Mouse (Mus musculus) right cerebral cortex, postnatal 36 days (tissue): ENCODE data around the gene Kdm3a.

Experiments
- DNase-seq, 2 experiments: peaks; one replicate each; pipeline ENCODE4 v3.0.0; 2022; ENCODE audit warnings: low spot score in 2 of 2, mixed read lengths in 1 of 2

The Kdm3a gene

GRCm38 (mm10) chr6:71632829-71633662 is at the start of gene Kdm3a:
TSS of gene Kdm3a (minus strand) at chr6:71632990.
- DNase-seq: peak; percentile 97

GRCm38 (mm10) chr6:71678891-71679290 is 46.1 kb upstream of the Kdm3a start:
- DNase-seq: no peak

DNA sequence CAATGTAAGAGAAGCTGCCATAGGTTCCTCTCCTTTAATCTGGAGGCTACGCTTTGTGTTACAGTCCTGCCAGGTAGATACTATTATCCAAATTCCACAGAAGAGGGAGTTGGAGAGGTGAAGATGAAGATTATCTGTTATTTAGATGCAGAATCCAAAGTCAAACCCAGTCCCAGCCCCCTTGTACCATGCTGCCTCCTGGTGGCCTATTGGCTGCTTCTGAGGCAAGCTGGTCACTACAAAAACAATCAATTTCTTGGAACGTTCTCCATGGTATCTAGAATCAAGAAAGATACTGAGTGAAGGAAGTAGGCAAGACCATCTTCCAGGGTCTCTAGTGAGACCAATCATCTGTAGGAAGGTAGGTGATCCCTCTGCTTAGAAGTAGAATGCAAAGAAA is 40.4 kb upstream of the Kdm3a start:
- no peak for DNase-seq

GRCm38 (mm10) chr6:71664511-71664910 is 31.7 kb upstream of the Kdm3a start:
- DNase-seq: no peak

- DNase-seq: no peak
Measured at GRCm38 (mm10) chr6:71658290-71658689, 25.5 kb upstream of the Kdm3a start.

DNA sequence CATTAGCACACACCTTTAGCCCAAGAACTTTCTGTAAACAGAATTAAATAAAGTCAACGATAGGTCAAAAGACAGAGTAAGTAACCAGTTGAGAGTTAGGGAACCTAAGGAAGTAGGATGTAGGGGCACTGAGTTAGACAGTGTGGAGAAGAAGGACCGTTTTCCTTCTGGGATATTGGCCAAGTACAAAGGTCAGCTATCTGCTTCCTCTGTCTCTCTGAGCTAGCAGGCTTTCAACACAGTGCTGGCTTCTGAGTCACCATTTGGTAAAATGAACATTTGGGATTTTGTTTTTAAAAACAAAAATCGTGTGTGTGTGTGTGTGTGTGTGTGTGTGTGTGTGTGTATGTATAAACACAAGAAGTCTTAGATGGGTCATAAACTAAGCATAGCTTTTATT is 23.0 kb upstream of the Kdm3a start:
- DNase-seq: no peak

GRCm38 (mm10) chr6:71651868-71652267 is 19.1 kb upstream of the Kdm3a start:
- no peak for DNase-seq

- DNase-seq: no peak
Measured at GRCm38 (mm10) chr6:71632486-71632828, 333 bp downstream of the Kdm3a start.

DNA sequence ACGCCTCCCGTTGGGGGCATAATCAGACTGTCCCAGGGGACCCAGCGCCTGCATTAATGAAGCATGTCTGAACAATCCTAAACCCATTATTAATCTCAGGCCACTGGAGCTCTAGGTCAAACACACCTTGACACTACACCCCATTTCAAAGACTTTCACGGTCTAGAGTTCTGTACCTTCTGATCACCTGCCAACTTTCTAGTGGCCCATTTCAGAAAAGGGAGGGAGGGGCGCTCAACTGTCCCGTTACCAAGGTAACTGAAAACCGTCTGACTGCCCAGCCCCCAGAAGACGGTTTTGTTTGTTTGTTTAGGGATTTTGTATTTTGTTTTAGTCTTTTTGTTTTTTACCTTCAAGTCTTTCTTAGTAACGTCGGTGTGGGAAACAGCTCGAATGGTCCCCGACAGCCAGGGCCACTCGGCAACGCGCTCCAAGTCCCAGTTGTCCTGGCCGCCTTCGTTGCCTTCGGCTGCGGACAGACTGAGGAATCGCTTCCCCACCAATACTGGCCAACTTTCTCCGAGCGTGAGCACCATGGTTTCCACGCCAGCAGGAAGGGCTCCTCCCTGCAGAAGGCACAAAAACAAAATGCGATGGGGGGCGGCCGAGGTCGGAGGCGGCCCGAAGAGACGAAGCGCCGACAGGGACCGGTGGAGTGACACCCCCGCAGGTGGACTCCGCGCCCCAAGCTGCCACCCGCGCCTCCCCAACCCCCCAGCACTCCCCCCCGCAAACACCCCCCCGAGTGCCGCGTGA is 906 bp downstream of the Kdm3a start:
- peak; percentile 26 to 34 for DNase-seq

- no peak for DNase-seq
Measured at GRCm38 (mm10) chr6:71631196-71631595, 1.6 kb downstream of the Kdm3a start.

- no peak for DNase-seq
Measured at GRCm38 (mm10) chr6:71627325-71627724, 5.5 kb downstream of the Kdm3a start.

DNA sequence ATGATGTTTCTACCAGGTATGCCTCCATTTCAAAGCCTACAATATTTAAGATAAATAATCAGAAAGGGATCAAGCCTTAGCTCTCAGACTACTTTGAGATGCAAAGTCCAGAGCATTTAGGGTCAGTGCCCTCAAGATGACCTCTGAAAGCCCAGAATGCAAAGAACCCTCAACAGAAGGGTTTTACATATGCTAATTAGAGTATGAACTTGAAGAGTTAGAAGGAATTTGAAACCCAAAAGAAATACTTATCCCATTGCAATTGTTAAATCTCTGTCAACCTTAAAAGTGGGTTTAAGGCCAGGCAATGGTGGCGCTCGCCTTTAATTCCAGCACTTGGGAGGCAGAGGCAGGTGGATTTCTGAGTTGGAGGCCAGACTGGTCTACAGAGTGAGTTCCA is 6.8 kb downstream of the Kdm3a start:
- no peak for DNase-seq

GRCm38 (mm10) chr6:71624723-71625122 is 8.1 kb downstream of the Kdm3a start:
- DNase-seq: no peak

- DNase-seq: no peak
Measured at GRCm38 (mm10) chr6:71621981-71622380, 10.8 kb downstream of the Kdm3a start.

- no peak for DNase-seq
Measured at GRCm38 (mm10) chr6:71621551-71621950, 11.2 kb downstream of the Kdm3a start.

GRCm38 (mm10) chr6:71616959-71617358 is 15.8 kb downstream of the Kdm3a start:
- DNase-seq: no peak

DNA sequence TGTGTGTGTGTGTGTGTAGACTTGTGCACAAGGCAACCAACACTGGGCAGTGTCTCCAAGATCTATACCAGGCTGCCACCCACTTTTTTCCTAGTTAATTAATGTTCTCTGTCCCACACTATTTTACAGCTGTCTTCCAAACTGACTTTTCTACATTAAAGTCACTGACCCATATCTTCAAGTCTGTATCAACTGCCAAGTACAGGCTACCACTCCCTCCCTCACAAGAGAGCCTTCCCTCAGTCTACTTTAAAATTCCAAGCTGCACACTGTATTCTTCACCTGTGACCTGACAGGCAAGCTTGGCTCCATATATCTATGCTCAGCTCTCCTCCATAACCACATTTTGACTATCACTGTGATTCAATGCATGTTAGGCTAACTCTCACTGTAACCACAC is 19.6 kb downstream of the Kdm3a start:
- no peak for DNase-seq

DNA sequence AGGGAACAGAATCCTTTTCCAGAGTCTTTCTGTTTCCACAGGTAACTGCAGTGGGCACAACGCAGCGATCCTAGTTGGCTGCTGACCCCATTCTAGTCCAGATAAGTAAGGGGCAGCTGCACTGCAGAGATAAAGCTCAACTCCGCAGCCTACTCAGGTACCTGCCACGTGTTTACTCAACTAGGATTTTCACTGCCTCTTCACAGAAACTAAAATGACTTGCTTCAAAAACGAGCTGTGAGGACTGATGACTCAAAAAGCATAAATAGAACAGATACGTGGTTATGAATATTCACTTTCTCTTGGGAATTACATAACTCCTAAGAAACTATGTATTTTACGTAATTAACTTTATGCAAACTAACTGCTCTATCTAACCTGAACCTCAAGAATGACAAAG is 22.8 kb downstream of the Kdm3a start:
- peak in 1 of 2 experiments; percentile 54 for DNase-seq

DNA sequence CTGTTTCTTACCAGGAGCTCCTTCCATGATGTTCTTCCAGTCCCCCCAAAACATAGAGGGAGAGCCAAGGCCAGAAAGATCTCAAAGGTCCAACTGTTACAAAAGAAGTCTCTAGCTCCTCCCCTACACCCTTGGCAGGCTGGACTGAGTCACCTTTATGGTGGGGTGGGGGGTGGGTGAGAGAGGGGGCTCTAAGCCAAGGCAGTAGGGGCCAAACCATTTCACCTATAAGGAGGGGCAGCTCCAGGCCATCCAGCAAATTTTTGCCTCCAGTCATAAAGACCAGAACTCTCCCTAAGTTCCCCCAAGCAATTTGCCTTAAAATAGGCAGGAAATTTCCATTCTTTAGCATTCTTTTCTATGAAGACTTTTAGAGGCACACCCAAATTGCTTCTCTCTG is 23.8 kb downstream of the Kdm3a start:
- DNase-seq: no peak

DNA sequence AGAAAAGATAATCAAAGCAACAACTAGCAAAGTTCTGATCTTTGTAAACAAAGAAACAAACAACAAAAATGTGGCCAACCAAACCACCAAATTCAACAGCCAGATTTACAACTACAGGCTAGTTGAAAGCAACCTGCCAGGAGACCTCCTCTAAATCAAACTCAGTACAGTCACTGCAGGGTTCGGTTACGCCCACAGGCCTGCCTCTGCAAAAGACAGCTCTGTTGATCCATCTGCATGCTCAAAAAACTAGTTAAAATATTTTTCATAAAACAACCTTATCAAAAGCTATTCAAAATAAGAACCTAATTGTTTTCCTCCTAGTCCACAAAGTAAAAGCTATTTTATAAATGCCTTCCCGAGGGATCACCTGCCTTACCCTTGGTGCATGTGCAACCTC is 25.0 kb downstream of the Kdm3a start:
- DNase-seq: no peak

GRCm38 (mm10) chr6:71590154-71590553 is 42.6 kb downstream of the Kdm3a start:
- DNase-seq: no peak

GRCm38 (mm10) chr6:71589401-71589800 is 43.4 kb downstream of the Kdm3a start:
- DNase-seq: no peak

DNA sequence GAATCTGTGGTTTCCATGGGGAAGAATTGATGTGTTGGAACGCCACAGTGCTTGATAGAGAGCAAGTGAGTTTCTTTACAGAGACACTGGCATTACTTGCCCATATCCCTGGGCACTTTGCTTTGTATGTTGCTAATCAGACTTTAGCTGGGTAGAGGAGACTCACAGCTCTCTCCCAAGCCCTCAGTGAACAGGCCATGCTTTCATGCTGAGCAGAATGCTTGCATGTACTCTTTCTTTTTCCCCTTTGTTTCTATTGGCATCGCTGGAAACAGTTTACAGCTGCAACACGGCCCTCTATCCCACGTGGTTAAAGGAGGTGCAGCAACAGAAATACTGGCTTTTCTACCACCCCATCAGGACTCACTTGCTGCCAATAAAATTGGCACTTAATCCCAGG is 49.6 kb downstream of the Kdm3a start:
- no peak for DNase-seq
